Mouse (Mus musculus) kidney, embryonic 15.5 days (tissue): ENCODE results near the gene Lck. TPM values are rescaled to one million over a fixed set of nuclear protein-coding genes. Genes with fewer than 3 reads are reported as not detected.
"Not testable (repeated sequence)": the region's sequence is repeated elsewhere in the genome, so short reads cannot be mapped to it uniquely, and the experiment has no call there.

Experiments
- ATAC-seq: fragments of 200-750 bp; cut with Nextera tagmentation; replicated peaks from 2 replicates; pipeline ENCODE4 v1.8.0; 2017; ENCODE audit warnings: moderate TSS enrichment; ENCODE audit not compliant: low FRiP score
- H3K27ac ChIP-seq: fragments of 300-500 bp; sonication (generic); 2 replicates; pipeline ENCODE4 v1.5.1; 2015; ENCODE audit warnings: mild to moderate bottlenecking, inconsistent platforms
- H3K27me3 ChIP-seq: fragments of 300-500 bp; sonication (generic); 2 replicates; pipeline ENCODE4 v1.6.1; 2015; ENCODE audit warnings: inconsistent platforms
- H3K36me3 ChIP-seq: fragments of 300-500 bp; sonication (generic); 2 replicates; pipeline ENCODE4 v1.6.1; 2015; ENCODE audit warnings: inconsistent platforms
- H3K4me1 ChIP-seq: fragments of 300-500 bp; sonication (generic); 2 replicates; pipeline ENCODE4 v1.6.1; 2015; ENCODE audit warnings: inconsistent platforms
- H3K4me2 ChIP-seq: fragments of 300-500 bp; sonication (generic); 2 replicates; pipeline ENCODE4 v1.6.1; 2015; ENCODE audit warnings: moderate library complexity, mild to moderate bottlenecking, inconsistent platforms
- H3K4me3 ChIP-seq: fragments of 300-500 bp; sonication (generic); replicated peaks from 2 replicates; pipeline ENCODE4 v1.5.1; 2015; ENCODE audit warnings: mild to moderate bottlenecking, inconsistent platforms
- H3K9ac ChIP-seq: fragments of 300-500 bp; sonication (generic); 2 replicates; pipeline ENCODE4 v1.6.1; 2015; ENCODE audit warnings: mild to moderate bottlenecking, inconsistent platforms
- H3K9me3 ChIP-seq: fragments of 300-500 bp; sonication (generic); replicated peaks from 2 replicates; pipeline ENCODE4 v1.6.1; 2016; ENCODE audit warnings: inconsistent platforms
- WGBS: fragments of 180-500 bp; shearing (Covaris S2); methylation state at CpG from one replicate; pipeline ENCODE4 v1.1.7; 2015; ENCODE audit warnings: mixed read lengths; 5-methylcytosine and 5-hydroxymethylcytosine counted together
- polyA plus RNA-seq: library from polyadenylated mRNA; unstranded; fragments of >200 nt; fragmentation: Nextera tagmentation; extraction: Ambion mirVana; gene quantifications from 2 replicates; pipeline ENCODE4 v1.2.1, GENCODE M21; 2015

The Lck gene
- polyA plus RNA-seq, 1 experiment from 2014 or later, result 11.4 TPM

- peak overlapping the region; percentile 42; the same call in 1 of the 2 replicates for H3K27ac ChIP-seq
- H3K4me1 ChIP-seq, result peaks cover 11% of the 10 kb centered on the region
- no peaks in the 10 kb centered on the region for H3K9me3 ChIP-seq
- H3K4me3 ChIP-seq, result no peak overlapping the region
- no peak overlapping the region for H3K9ac ChIP-seq
- ATAC-seq, result peak; percentile 83
- no peaks in the 10 kb centered on the region for H3K27me3 ChIP-seq
- 11% methylated on average over 8 of the region's 8 CpGs for WGBS
- H3K36me3 ChIP-seq, result no peaks in the 10 kb centered on the region
- H3K4me2 ChIP-seq, result no peak overlapping the region
Measured at GRCm38 (mm10) chr4:129563718-129564117, 9.7 kb downstream of the Lck start.

GRCm38 (mm10) chr4:129561184-129561583, 12.3 kb downstream of the Lck start:
- Histone ChIP-seq H3K4me1 (peaks cover 30% of the 10 kb centered on the region), H3K27ac (no peak overlapping the region), H3K36me3 (no peaks in the 10 kb centered on the region), H3K27me3 (no peaks in the 10 kb centered on the region), H3K9me3 (no peaks in the 10 kb centered on the region), H3K4me2 (no peak overlapping the region), H3K9ac (no peak overlapping the region), H3K4me3 (no peak overlapping the region)
- 83% methylated on average over 5 of the region's 5 CpGs for WGBS
- no peak for ATAC-seq

GRCm38 (mm10) chr4:129558321-129558955, 15.0 kb downstream of the Lck start:
- peaks cover 33% of the 10 kb centered on the region for H3K4me1 ChIP-seq
- WGBS, result 82% methylated on average over 12 of the region's 12 CpGs
- ATAC-seq, result no peak

GRCm38 (mm10) chr4:129557256-129557808, 16.1 kb downstream of the Lck start:
- 0 out of 2 replicates have a peak, but pooled peaks have one; percentile 9 for ATAC-seq
- Histone ChIP-seq H3K36me3 (no peaks in the 10 kb centered on the region), H3K9ac (peak overlapping the region; percentile 57; the same call in 1 of the 2 replicates), H3K27me3 (no peaks in the 10 kb centered on the region), H3K4me2 (peak overlapping the region; percentile 73; the same call in 1 of the 2 replicates), H3K27ac (peak overlapping the region; percentile 86), H3K4me1 (peaks cover 30% of the 10 kb centered on the region), H3K9me3 (no peaks in the 10 kb centered on the region), H3K4me3 (no peak overlapping the region; the same call in 1 of the 2 replicates)
- WGBS, result 48% methylated on average over 9 of the region's 9 CpGs

More at GRCm38 (mm10) chr4:129558321-129558955, 15.0 kb downstream of the Lck start:
- H3K4me3 ChIP-seq, result no peak overlapping the region
- no peak overlapping the region for H3K4me2 ChIP-seq
- no peak overlapping the region for H3K27ac ChIP-seq
- no peak overlapping the region for H3K9ac ChIP-seq
- no peaks in the 10 kb centered on the region for H3K27me3 ChIP-seq
- H3K36me3 ChIP-seq, result no peaks in the 10 kb centered on the region
- no peaks in the 10 kb centered on the region for H3K9me3 ChIP-seq

- peak overlapping the region; percentile 57 for H3K9ac ChIP-seq
- WGBS, result 9% methylated on average over 33 of the region's 33 CpGs
Measured at GRCm38 (mm10) chr4:129556532-129557223, 16.8 kb downstream of the Lck start.

GRCm38 (mm10) chr4:129555862-129556531, 17.4 kb downstream of the Lck start:
- Histone ChIP-seq H3K4me2 (peak overlapping the region; percentile 73), H3K9ac (peak overlapping the region; percentile 57), H3K27ac (peak overlapping the region; percentile 86), H3K27me3 (no peaks in the 10 kb centered on the region), H3K36me3 (no peaks in the 10 kb centered on the region), H3K4me1 (peaks cover 30% of the 10 kb centered on the region), H3K9me3 (no peaks in the 10 kb centered on the region), H3K4me3 (peak overlapping the region; percentile 59)
- ATAC-seq, result peak; percentile 66
- WGBS, result 0% methylated on average over 24 of the region's 24 CpGs

More at GRCm38 (mm10) chr4:129556532-129557223, 16.8 kb downstream of the Lck start:
- Histone ChIP-seq H3K27me3 (no peaks in the 10 kb centered on the region), H3K4me2 (peak overlapping the region; percentile 73), H3K9me3 (no peaks in the 10 kb centered on the region), H3K27ac (peak overlapping the region; percentile 86), H3K4me1 (peaks cover 30% of the 10 kb centered on the region), H3K36me3 (no peaks in the 10 kb centered on the region), H3K4me3 (peak overlapping the region; percentile 59)
- peak; percentile 75 for ATAC-seq

GRCm38 (mm10) chr4:129555421-129555861, 18.0 kb downstream of the Lck start:
- peak overlapping the region; percentile 59 for H3K4me3 ChIP-seq
- peak overlapping the region; percentile 57 for H3K9ac ChIP-seq
- ATAC-seq, result peak; percentile 52
- no peaks in the 10 kb centered on the region for H3K27me3 ChIP-seq
- no peaks in the 10 kb centered on the region for H3K9me3 ChIP-seq
- H3K36me3 ChIP-seq, result no peaks in the 10 kb centered on the region
- H3K4me2 ChIP-seq, result peak overlapping the region; percentile 73
- H3K4me1 ChIP-seq, result peaks cover 30% of the 10 kb centered on the region
- 2% methylated on average over 16 of the region's 16 CpGs for WGBS
- peak overlapping the region; percentile 86 for H3K27ac ChIP-seq

GRCm38 (mm10) chr4:129554512-129554911, 18.9 kb downstream of the Lck start:
- not testable (repeated sequence) for H3K36me3 ChIP-seq, H3K4me3 ChIP-seq, H3K4me2 ChIP-seq, ATAC-seq, H3K27ac ChIP-seq, H3K9me3 ChIP-seq, H3K27me3 ChIP-seq, H3K9ac ChIP-seq
- H3K4me1 ChIP-seq, result peaks cover 33% of the 10 kb centered on the region
- 91% methylated on average over 6 of the region's 6 CpGs for WGBS

- Histone ChIP-seq H3K36me3 (no peaks in the 10 kb centered on the region), H3K9ac (no peak overlapping the region), H3K4me2 (no peak overlapping the region), H3K27me3 (no peaks in the 10 kb centered on the region), H3K4me1 (peaks cover 7% of the 10 kb centered on the region), H3K9me3 (no peaks in the 10 kb centered on the region), H3K27ac (no peak overlapping the region), H3K4me3 (no peak overlapping the region)
- WGBS, result 55% methylated on average over 1 of the region's 1 CpGs
- no peak for ATAC-seq
Measured at GRCm38 (mm10) chr4:129550295-129550694, 23.1 kb downstream of the Lck start.

- Histone ChIP-seq H3K36me3 (no peaks in the 10 kb centered on the region), H3K27me3 (no peaks in the 10 kb centered on the region), H3K27ac (no peak overlapping the region), H3K9ac (no peak overlapping the region), H3K9me3 (no peaks in the 10 kb centered on the region), H3K4me2 (no peak overlapping the region), H3K4me3 (no peak overlapping the region), H3K4me1 (0 out of 2 replicates have a peak, but pooled peaks cover 3% of the 10 kb centered on the region)
- no peak for ATAC-seq
- 83% methylated on average over 2 of the region's 2 CpGs for WGBS
Measured at GRCm38 (mm10) chr4:129549306-129549705, 24.1 kb downstream of the Lck start.

GRCm38 (mm10) chr4:129547631-129548030, 25.8 kb downstream of the Lck start:
- H3K4me3 ChIP-seq, H3K9ac ChIP-seq, H3K36me3 ChIP-seq, H3K9me3 ChIP-seq, H3K4me1 ChIP-seq, H3K27me3 ChIP-seq, H3K4me2 ChIP-seq, ATAC-seq, H3K27ac ChIP-seq: not testable (repeated sequence)
- 85% methylated on average over 4 of the region's 4 CpGs for WGBS
